Mouse (Mus musculus): ENCODE measurements at regions not wholly inside any gene's neighbourhood (a gene's known extent, or its start where the extent isn't known, plus 50 kb on each side); places are given as distances from the start of the nearest gene placed in this dataset.

- no peak for TF ChIP-seq CTCF (IDR thresholded peaks at IDR 0.05; ENCODE audit: low read depth)
- TF ChIP-seq EP300 (IDR thresholded peaks at IDR 0.05; ENCODE audit: low read depth) = no peak
Measured at GRCm38 (mm10) chr16:31528596-31529283, 106.7 kb downstream of the Bdh1 start.

All from heart, postnatal 0 days (tissue).